Mouse (Mus musculus): ENCODE results near the gene Wbp4. TPM values are rescaled to one million over a fixed set of nuclear protein-coding genes. Genes with fewer than 3 reads are reported as not detected.

Gene Wbp4
- polyA plus RNA-seq, 1 experiment: 27.8 TPM

GRCm38 (mm10) chr14:79504246-79505006 is 23.1 kb upstream of the Wbp4 start:
- no peak overlapping the region for H3K4me3 ChIP-seq (replicated peaks; ENCODE audit: insufficient read depth, low read depth, low read length)
- no peak overlapping the region for H3K27ac ChIP-seq (ENCODE audit: insufficient read depth, low read length)
- 96% methylated on average over 7 of the region's 7 CpGs for WGBS
- H3K4me1 ChIP-seq (ENCODE audit: control insufficient read depth, insufficient read depth, low read length): no peaks in the 10 kb centered on the region
- TF ChIP-seq CTCF (IDR thresholded peaks at IDR 0.05; ENCODE audit: borderline replicate concordance, insufficient read depth, low read depth, low read length) (no peak), POLR2A (IDR thresholded peaks at IDR 0.05; ENCODE audit: borderline replicate concordance, insufficient read depth, low read length) (no peak)
- no peaks in the 10 kb centered on the region for H3K27me3 ChIP-seq (ENCODE audit: control insufficient read depth, insufficient read depth, low read length)
- DNase-seq: no peak

- Histone ChIP-seq H3K4me3 (replicated peaks; ENCODE audit: insufficient read depth, low read depth, low read length) (no peak overlapping the region), H3K27me3 (ENCODE audit: control insufficient read depth, insufficient read depth, low read length) (no peaks in the 10 kb centered on the region), H3K27ac (ENCODE audit: insufficient read depth, low read length) (no peak overlapping the region), H3K4me1 (ENCODE audit: control insufficient read depth, insufficient read depth, low read length) (no peaks in the 10 kb centered on the region)
- no peak for DNase-seq
- TF ChIP-seq CTCF (IDR thresholded peaks at IDR 0.05; ENCODE audit: borderline replicate concordance, insufficient read depth, low read depth, low read length) (no peak), POLR2A (IDR thresholded peaks at IDR 0.05; ENCODE audit: borderline replicate concordance, insufficient read depth, low read length) (no peak)
- WGBS: 39% methylated on average over 5 of the region's 5 CpGs
Observed at GRCm38 (mm10) chr14:79503371-79504075, 22.2 kb upstream of the Wbp4 start.

GRCm38 (mm10) chr14:79500756-79501155 is 19.4 kb upstream of the Wbp4 start:
- no peak for DNase-seq

GRCm38 (mm10) chr14:79499326-79499725 is 18.0 kb upstream of the Wbp4 start:
- no peak for DNase-seq
- H3K4me3 ChIP-seq (replicated peaks; ENCODE audit: insufficient read depth, low read depth, low read length): no peak overlapping the region
- H3K27ac ChIP-seq (ENCODE audit: insufficient read depth, low read length): no peak overlapping the region
- no peak for TF ChIP-seq CTCF (IDR thresholded peaks at IDR 0.05; ENCODE audit: borderline replicate concordance, insufficient read depth, low read depth, low read length)
- no peak for TF ChIP-seq POLR2A (IDR thresholded peaks at IDR 0.05; ENCODE audit: borderline replicate concordance, insufficient read depth, low read length)
- H3K27me3 ChIP-seq (ENCODE audit: control insufficient read depth, insufficient read depth, low read length): no peaks in the 10 kb centered on the region
- WGBS: 90% methylated on average over 9 of the region's 9 CpGs
- no peaks in the 10 kb centered on the region for H3K4me1 ChIP-seq (ENCODE audit: control insufficient read depth, insufficient read depth, low read length)

More at GRCm38 (mm10) chr14:79500756-79501155, 19.4 kb upstream of the Wbp4 start:
- Histone ChIP-seq H3K4me1 (ENCODE audit: control insufficient read depth, insufficient read depth, low read length) (no peaks in the 10 kb centered on the region), H3K4me3 (replicated peaks; ENCODE audit: insufficient read depth, low read depth, low read length) (no peak overlapping the region), H3K27me3 (ENCODE audit: control insufficient read depth, insufficient read depth, low read length) (no peaks in the 10 kb centered on the region), H3K27ac (ENCODE audit: insufficient read depth, low read length) (no peak overlapping the region)
- no peak for TF ChIP-seq CTCF (IDR thresholded peaks at IDR 0.05; ENCODE audit: borderline replicate concordance, insufficient read depth, low read depth, low read length)
- TF ChIP-seq POLR2A (IDR thresholded peaks at IDR 0.05; ENCODE audit: borderline replicate concordance, insufficient read depth, low read length): no peak
- WGBS: 85% methylated on average over 4 of the region's 4 CpGs

GRCm38 (mm10) chr14:79494349-79494748 is 13.0 kb upstream of the Wbp4 start:
- no peak for TF ChIP-seq POLR2A (IDR thresholded peaks at IDR 0.05; ENCODE audit: borderline replicate concordance, insufficient read depth, low read length)
- TF ChIP-seq CTCF (IDR thresholded peaks at IDR 0.05; ENCODE audit: borderline replicate concordance, insufficient read depth, low read depth, low read length): no peak
- Histone ChIP-seq H3K4me1 (ENCODE audit: control insufficient read depth, insufficient read depth, low read length) (no peaks in the 10 kb centered on the region), H3K4me3 (replicated peaks; ENCODE audit: insufficient read depth, low read depth, low read length) (no peak overlapping the region), H3K27me3 (ENCODE audit: control insufficient read depth, insufficient read depth, low read length) (no peaks in the 10 kb centered on the region), H3K27ac (ENCODE audit: insufficient read depth, low read length) (no peak overlapping the region)
- 88% methylated on average over 6 of the region's 6 CpGs for WGBS
- no peak for DNase-seq

GRCm38 (mm10) chr14:79490246-79490645 is 8.9 kb upstream of the Wbp4 start:
- Histone ChIP-seq H3K27me3 (ENCODE audit: control insufficient read depth, insufficient read depth, low read length) (no peaks in the 10 kb centered on the region), H3K4me3 (replicated peaks; ENCODE audit: insufficient read depth, low read depth, low read length) (no peak overlapping the region), H3K4me1 (ENCODE audit: control insufficient read depth, insufficient read depth, low read length) (peaks cover 9% of the 10 kb centered on the region; the same call in 1 of the 2 replicates), H3K27ac (ENCODE audit: insufficient read depth, low read length) (no peak overlapping the region)
- TF ChIP-seq POLR2A (IDR thresholded peaks at IDR 0.05; ENCODE audit: borderline replicate concordance, insufficient read depth, low read length): no peak
- TF ChIP-seq CTCF (IDR thresholded peaks at IDR 0.05; ENCODE audit: borderline replicate concordance, insufficient read depth, low read depth, low read length): no peak
- no peak for DNase-seq
- WGBS: 69% methylated on average over 3 of the region's 3 CpGs

GRCm38 (mm10) chr14:79489150-79489549 is 7.8 kb upstream of the Wbp4 start:
- no peaks in the 10 kb centered on the region for H3K27me3 ChIP-seq (ENCODE audit: control insufficient read depth, insufficient read depth, low read length)
- no peak for DNase-seq
- no peak overlapping the region for H3K4me3 ChIP-seq (replicated peaks; ENCODE audit: insufficient read depth, low read depth, low read length)
- TF ChIP-seq POLR2A (IDR thresholded peaks at IDR 0.05; ENCODE audit: borderline replicate concordance, insufficient read depth, low read length): no peak
- no peak for TF ChIP-seq CTCF (IDR thresholded peaks at IDR 0.05; ENCODE audit: borderline replicate concordance, insufficient read depth, low read depth, low read length)
- 78% methylated on average over 12 of the region's 12 CpGs for WGBS
- peaks cover 9% of the 10 kb centered on the region; the same call in 1 of the 2 replicates for H3K4me1 ChIP-seq (ENCODE audit: control insufficient read depth, insufficient read depth, low read length)
- H3K27ac ChIP-seq (ENCODE audit: insufficient read depth, low read length): no peak overlapping the region
